Mouse (Mus musculus) liver, embryonic 14.5 days (tissue): ENCODE results near the gene Tiprl. TPM values are rescaled to one million over a fixed set of nuclear protein-coding genes. Genes with fewer than 3 reads are reported as not detected.

Source experiments
- ATAC-seq: fragments of 200-750 bp; cut with Nextera tagmentation; 2 replicates; pipeline ENCODE4 v1.8.0; 2017; ENCODE audit warnings: moderate number of reproducible peaks, mild to moderate bottlenecking, moderate library complexity; ENCODE audit not compliant: insufficient read depth
- DNase-seq, 3 experiments: peaks; one replicate each; pipeline ENCODE4 v3.0.0-alpha.2; 2012 to 2013; ENCODE audit warnings: low read depth in 3 of 3, low spot score in 3 of 3
- H3K27ac ChIP-seq: fragments of 300-500 bp; sonication (generic); 2 replicates; pipeline ENCODE4 v1.5.1; 2014; ENCODE audit warnings: moderate library complexity, mild to moderate bottlenecking, control low read depth, inconsistent platforms
- H3K27me3 ChIP-seq: fragments of 300-500 bp; sonication (generic); 2 replicates; pipeline ENCODE4 v1.6.1; 2014; ENCODE audit warnings: mild to moderate bottlenecking, low read length, moderate library complexity; ENCODE audit not compliant: control insufficient read depth, insufficient read depth
- H3K36me3 ChIP-seq: fragments of 300-500 bp; sonication (generic); replicated peaks from 2 replicates; pipeline ENCODE4 v1.6.1; 2014; ENCODE audit warnings: low read depth; ENCODE audit not compliant: control insufficient read depth, insufficient read depth
- H3K4me1 ChIP-seq, 2 experiments: fragments of 200-500 bp in 1 of 2; fragments of 300-500 bp in 1 of 2; sonication (generic) in 1 of 2; replicated peaks; 2 replicates each; pipeline ENCODE4 v1.6.1; 2012 to 2014; ENCODE audit warnings: antibody characterized with exemption in 1 of 2, inconsistent platforms in 1 of 2, low read length in 1 of 2; ENCODE audit not compliant: control insufficient read depth in 2 of 2, insufficient read depth in 2 of 2
- H3K4me2 ChIP-seq: fragments of 300-500 bp; sonication (generic); 2 replicates; pipeline ENCODE4 v1.6.1; 2014; ENCODE audit warnings: low read depth, mild to moderate bottlenecking, control low read depth, moderate library complexity
- H3K4me3 ChIP-seq, 2 experiments: fragments of 200-500 bp in 1 of 2; fragments of 300-500 bp in 1 of 2; sonication (generic) in 1 of 2; 2 replicates each; pipeline ENCODE4 v1.5.1; 2012 to 2014; ENCODE audit warnings: low read depth in 2 of 2, low read length in 2 of 2, mild to moderate bottlenecking in 2 of 2, control low read depth in 1 of 2, inconsistent platforms in 1 of 2, moderate library complexity in 1 of 2; ENCODE audit not compliant: insufficient read depth in 1 of 2
- H3K9ac ChIP-seq: fragments of 300-500 bp; sonication (generic); replicated peaks from 2 replicates; pipeline ENCODE4 v1.6.1; 2014; ENCODE audit warnings: mild to moderate bottlenecking, control low read depth, moderate library complexity
- H3K9me3 ChIP-seq: fragments of 300-500 bp; sonication (generic); 2 replicates; pipeline ENCODE4 v1.6.1; 2016; ENCODE audit warnings: low read length, mixed read lengths; ENCODE audit not compliant: control insufficient read depth
- CTCF ChIP-seq: IDR thresholded peaks from 2 replicates; pipeline ENCODE4 v1.5.1; 2016; ENCODE audit warnings: antibody characterized with exemption, low read depth, control low read depth
- EP300 ChIP-seq: IDR thresholded peaks from 2 replicates; pipeline ENCODE4 v1.6.1; 2016; ENCODE audit warnings: antibody characterized with exemption, low read depth
- WGBS: fragments of 180-500 bp; shearing (Covaris S2); extraction: QIAGEN DNeasy Blood & Tissue Kit; methylation state at CpG from one replicate; pipeline ENCODE4 v1.1.7; 2014; ENCODE audit not compliant: insufficient replicate concordance; 5-methylcytosine and 5-hydroxymethylcytosine counted together
- polyA plus RNA-seq, 2 experiments: library from polyadenylated mRNA; depleted of rRNA in 1 of 2; stranded (reverse) in 1 of 2; unstranded in 1 of 2; fragments of >200 nt; fragmentation: Nextera tagmentation in 1 of 2; extraction: Ambion mirVana in 1 of 2; gene quantifications; 2 replicates each; pipeline versions ENCODE4 v1.2.1 to v1.2.3; 2012 to 2014

Tiprl gene
- polyA plus RNA-seq, 2 experiments, result 14.1 to 39.2 TPM

- Histone ChIP-seq H3K9me3 (no peaks in the 10 kb centered on the region), H3K4me3 (no peak overlapping the region), H3K9ac (no peak overlapping the region), H3K4me1 (peaks cover 0 to 6% of the 10 kb centered on the region in 2 experiments; a peak in 2 of 4 replicates), H3K36me3 (no peaks in the 10 kb centered on the region), H3K4me2 (no peak overlapping the region), H3K27ac (no peak overlapping the region), H3K27me3 (no peaks in the 10 kb centered on the region)
- no peak for TF ChIP-seq CTCF
- TF ChIP-seq EP300, result no peak
- WGBS, result 62% methylated on average over 3 of the region's 3 CpGs
- no peak for ATAC-seq
- no peak for DNase-seq
Observed at GRCm38 (mm10) chr1:165184178-165184577, 52.6 kb downstream of the Tiprl start.

DNA sequence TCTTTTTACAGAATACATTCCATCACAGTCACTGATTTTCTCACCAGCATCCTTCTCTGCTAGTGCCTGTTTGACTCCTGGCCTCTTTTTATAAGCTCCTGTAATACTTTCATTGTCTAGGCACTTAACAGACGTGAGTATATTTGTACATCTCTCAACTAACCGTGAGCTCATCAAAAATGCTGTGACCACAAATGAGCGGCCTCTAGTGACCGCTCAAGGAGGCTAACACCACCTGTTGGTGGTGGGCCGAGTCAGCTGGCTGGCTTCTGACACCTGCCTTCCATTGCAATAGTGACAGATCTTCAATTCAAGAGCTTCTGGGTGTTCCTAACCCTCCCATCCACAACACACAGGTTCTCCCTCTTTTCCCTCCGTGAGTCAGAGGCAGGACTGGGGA, 53.4 kb downstream of the Tiprl start:
- Histone ChIP-seq H3K27ac (no peak overlapping the region), H3K4me1 (peaks cover 0 to 6% of the 10 kb centered on the region in 2 experiments; a peak in 2 of 4 replicates), H3K36me3 (no peaks in the 10 kb centered on the region; the same call in 1 of the 2 replicates), H3K9ac (no peak overlapping the region), H3K9me3 (no peaks in the 10 kb centered on the region), H3K27me3 (no peaks in the 10 kb centered on the region), H3K4me2 (no peak overlapping the region), H3K4me3 (no peak overlapping the region)
- TF ChIP-seq EP300, result no peak
- no peak for TF ChIP-seq CTCF
- no peak for ATAC-seq
- WGBS, result 71% methylated on average over 6 of the region's 6 CpGs
- DNase-seq, result no peak

- Histone ChIP-seq H3K27me3 (no peaks in the 10 kb centered on the region), H3K36me3 (no peaks in the 10 kb centered on the region; the same call in 1 of the 2 replicates), H3K27ac (no peak overlapping the region), H3K4me2 (no peak overlapping the region), H3K9ac (no peak overlapping the region), H3K9me3 (no peaks in the 10 kb centered on the region), H3K4me1 (peaks cover 0 to 3% of the 10 kb centered on the region in 2 experiments; a peak in 2 of 4 replicates), H3K4me3 (no peak overlapping the region)
- ATAC-seq (no peak), DNase-seq (no peak)
- no peak for TF ChIP-seq CTCF
- TF ChIP-seq EP300, result no peak
- WGBS, result 64% methylated on average over 5 of the region's 5 CpGs
Observed at GRCm38 (mm10) chr1:165179321-165179720, 57.5 kb downstream of the Tiprl start.

DNA sequence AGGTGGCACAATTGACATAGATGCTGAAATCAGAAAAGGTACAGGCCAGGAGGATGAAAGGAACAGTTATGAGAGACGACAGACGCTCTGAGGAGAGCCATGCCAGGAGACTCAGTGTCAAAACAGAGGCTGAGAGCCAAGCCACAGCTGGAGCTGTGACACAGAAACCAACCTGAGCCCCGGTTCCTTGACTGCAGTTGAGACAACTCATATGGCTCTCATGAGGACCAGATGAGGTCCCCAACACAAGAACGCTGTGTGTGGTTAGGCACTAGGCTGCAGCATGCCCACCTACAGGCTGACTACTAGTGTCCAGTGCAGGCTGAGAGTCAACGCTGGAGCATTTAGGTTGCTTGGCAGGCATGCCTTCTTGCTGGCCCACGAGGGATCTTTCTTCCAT, 58.7 kb downstream of the Tiprl start:
- Histone ChIP-seq H3K4me3 (no peak overlapping the region), H3K4me2 (no peak overlapping the region), H3K9ac (no peak overlapping the region), H3K27ac (no peak overlapping the region), H3K36me3 (no peaks in the 10 kb centered on the region; the same call in 1 of the 2 replicates), H3K4me1 (0 out of 4 replicates have a peak, but pooled peaks cover 0 to 2% of the 10 kb centered on the region in 2 experiments), H3K27me3 (no peaks in the 10 kb centered on the region), H3K9me3 (no peaks in the 10 kb centered on the region)
- DNase-seq (no peak), ATAC-seq (no peak)
- no peak for TF ChIP-seq CTCF
- TF ChIP-seq EP300, result no peak
- WGBS, result 74% methylated on average over 6 of the region's 6 CpGs

DNA sequence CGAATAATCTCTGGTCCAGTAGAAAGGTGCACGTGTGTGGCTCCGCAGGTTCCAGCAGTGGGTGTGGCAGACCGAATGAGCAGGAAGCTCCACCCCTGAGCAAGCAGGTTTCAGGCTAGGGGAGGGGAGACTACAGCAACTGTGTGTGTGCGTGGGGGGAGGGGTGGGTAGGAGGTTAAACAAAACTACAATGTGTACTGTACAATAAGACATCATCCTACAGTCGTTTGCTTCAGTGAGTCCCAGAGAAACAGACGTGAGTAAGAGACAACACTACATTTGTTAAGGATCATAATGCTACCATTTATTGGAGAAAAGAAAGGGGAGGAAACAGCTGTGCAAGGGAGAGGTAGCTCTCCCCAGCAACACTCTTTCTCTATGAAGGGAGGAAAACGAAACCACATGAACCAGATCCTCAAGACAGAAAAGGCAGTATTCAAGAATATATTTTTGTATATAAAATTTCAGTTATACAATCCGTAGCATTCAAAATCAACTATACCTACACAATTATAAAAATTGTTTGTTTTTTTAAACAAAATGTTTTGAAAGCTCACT, 62.7 kb downstream of the Tiprl start:
- Histone ChIP-seq H3K27ac (no peak overlapping the region), H3K9ac (no peak overlapping the region), H3K4me2 (no peak overlapping the region), H3K27me3 (no peaks in the 10 kb centered on the region), H3K9me3 (no peaks in the 10 kb centered on the region), H3K4me1 (0 out of 4 replicates have a peak, but pooled peaks cover 0 to 2% of the 10 kb centered on the region in 2 experiments), H3K36me3 (no peaks in the 10 kb centered on the region; the same call in 1 of the 2 replicates), H3K4me3 (no peak overlapping the region)
- TF ChIP-seq CTCF (no peak), EP300 (no peak)
- ATAC-seq (no peak), DNase-seq (no peak)
- 45% methylated on average over 9 of the region's 9 CpGs for WGBS
